Mouse (Mus musculus) ES-E14 (cell line): ENCODE measurements at regions not wholly inside any gene's neighbourhood (a gene's known extent, or its start where the extent isn't known, plus 50 kb on each side); places are given as distances from the start of the nearest gene placed in this dataset.

Experiments used
- MAFK ChIP-seq: IDR thresholded peaks from 2 replicates; pipeline ENCODE4 v1.6.1; 2014; ENCODE audit warnings: mild to moderate bottlenecking, low read depth, low read length, inconsistent platforms; ENCODE audit not compliant: insufficient read depth
- ZNF384 ChIP-seq: IDR thresholded peaks from 2 replicates; pipeline ENCODE4 v1.6.1; 2012; ENCODE audit warnings: low read depth, low read length, inconsistent platforms

GRCm38 (mm10) chr17:68975606-68976005 lies 99.9 kb upstream of the Epb41l3 start:
- TF ChIP-seq ZNF384 (no peak), MAFK (no peak)
